Mouse (Mus musculus) neural tube, embryonic 13.5 days (tissue): Measurements from ENCODE around the gene Prmt7. TPM values are rescaled to one million over a fixed set of nuclear protein-coding genes. Genes with fewer than 3 reads are reported as not detected.

Experiments used
- ATAC-seq: fragments of 200-750 bp; cut with Nextera tagmentation; 2 replicates; pipeline ENCODE4 v1.8.0; 2017; ENCODE audit warnings: low read depth, mild to moderate bottlenecking, moderate TSS enrichment, moderate library complexity
- H3K27ac ChIP-seq: fragments of 300-500 bp; sonication (generic); replicated peaks from 2 replicates; pipeline ENCODE4 v1.5.1; 2015; ENCODE audit warnings: moderate library complexity, mild to moderate bottlenecking, inconsistent platforms
- H3K27me3 ChIP-seq: fragments of 300-500 bp; sonication (generic); 2 replicates; pipeline ENCODE4 v1.6.1; 2015; ENCODE audit warnings: mild to moderate bottlenecking, inconsistent platforms
- H3K36me3 ChIP-seq: fragments of 300-500 bp; sonication (generic); 2 replicates; pipeline ENCODE4 v1.6.1; 2015; ENCODE audit warnings: mild to moderate bottlenecking, inconsistent platforms
- H3K4me1 ChIP-seq: fragments of 300-500 bp; sonication (generic); replicated peaks from 2 replicates; pipeline ENCODE4 v1.6.1; 2015; ENCODE audit warnings: inconsistent platforms
- H3K4me2 ChIP-seq: fragments of 300-500 bp; sonication (generic); 2 replicates; pipeline ENCODE4 v1.6.1; 2015; ENCODE audit warnings: inconsistent platforms, mild to moderate bottlenecking, moderate library complexity
- H3K4me3 ChIP-seq: fragments of 300-500 bp; sonication (generic); 2 replicates; pipeline ENCODE4 v1.5.1; 2015; ENCODE audit warnings: mild to moderate bottlenecking, inconsistent platforms
- H3K9ac ChIP-seq: fragments of 300-500 bp; sonication (generic); 2 replicates; pipeline ENCODE4 v1.6.1; 2015; ENCODE audit warnings: moderate library complexity, mild to moderate bottlenecking, inconsistent platforms
- H3K9me3 ChIP-seq: fragments of 300-500 bp; sonication (generic); 2 replicates; pipeline ENCODE4 v1.6.1; 2016; ENCODE audit warnings: inconsistent platforms
- WGBS: fragments of 180-500 bp; shearing (Covaris S2); methylation state at CpG from one replicate; pipeline ENCODE4 v1.1.7; 2015; 5-methylcytosine and 5-hydroxymethylcytosine counted together
- polyA plus RNA-seq: library from polyadenylated mRNA; unstranded; fragments of >200 nt; fragmentation: Nextera tagmentation; extraction: Ambion mirVana; gene quantifications from 2 replicates; pipeline ENCODE4 v1.2.1, GENCODE M21; 2015

Prmt7 gene
- polyA plus RNA-seq, 1 experiment from 2014 or later, result 58.5 TPM

GRCm38 (mm10) chr8:106232751-106233150 is 22.0 kb downstream of the Prmt7 start:
- H3K9ac ChIP-seq, result no peak overlapping the region
- WGBS, result 74% methylated on average over 3 of the region's 3 CpGs
- no peak overlapping the region for H3K4me3 ChIP-seq
- no peak overlapping the region for H3K4me2 ChIP-seq
- ATAC-seq, result no peak
- H3K36me3 ChIP-seq, result peaks cover 74% of the 10 kb centered on the region
- H3K9me3 ChIP-seq, result no peaks in the 10 kb centered on the region
- no peaks in the 10 kb centered on the region for H3K27me3 ChIP-seq
- H3K4me1 ChIP-seq, result no peaks in the 10 kb centered on the region
- H3K27ac ChIP-seq, result no peak overlapping the region

GRCm38 (mm10) chr8:106234567-106235261 is 24.0 kb downstream of the Prmt7 start:
- Histone ChIP-seq H3K36me3 (peaks cover 74% of the 10 kb centered on the region), H3K4me2 (no peak overlapping the region), H3K27ac (no peak overlapping the region), H3K4me1 (no peaks in the 10 kb centered on the region), H3K4me3 (no peak overlapping the region), H3K27me3 (no peaks in the 10 kb centered on the region), H3K9me3 (no peaks in the 10 kb centered on the region), H3K9ac (no peak overlapping the region)
- 93% methylated on average over 17 of the region's 17 CpGs for WGBS
- ATAC-seq, result no peak

GRCm38 (mm10) chr8:106237106-106237505 is 26.4 kb downstream of the Prmt7 start:
- Histone ChIP-seq H3K4me1 (no peaks in the 10 kb centered on the region), H3K27me3 (no peaks in the 10 kb centered on the region), H3K9me3 (no peaks in the 10 kb centered on the region), H3K4me3 (no peak overlapping the region), H3K36me3 (peaks cover 82% of the 10 kb centered on the region), H3K9ac (no peak overlapping the region), H3K4me2 (no peak overlapping the region), H3K27ac (no peak overlapping the region)
- 82% methylated on average over 5 of the region's 5 CpGs for WGBS
- no peak for ATAC-seq

- Histone ChIP-seq H3K9ac (no peak overlapping the region), H3K4me2 (no peak overlapping the region), H3K36me3 (peaks cover 94% of the 10 kb centered on the region), H3K9me3 (no peaks in the 10 kb centered on the region), H3K4me3 (no peak overlapping the region), H3K27me3 (no peaks in the 10 kb centered on the region), H3K27ac (peak overlapping the region; percentile 15), H3K4me1 (no peaks in the 10 kb centered on the region; the same call in 1 of the 2 replicates)
- no peak for ATAC-seq
- WGBS, result 81% methylated on average over 4 of the region's 4 CpGs
Observed at GRCm38 (mm10) chr8:106250186-106250585, 39.5 kb downstream of the Prmt7 start.

- no peak overlapping the region for H3K27ac ChIP-seq
- H3K9ac ChIP-seq, result no peak overlapping the region
- no peak for ATAC-seq
- peaks cover 75% of the 10 kb centered on the region for H3K36me3 ChIP-seq
- 45% methylated on average over 1 of the region's 1 CpGs for WGBS
- no peak overlapping the region for H3K4me3 ChIP-seq
- no peak overlapping the region for H3K4me2 ChIP-seq
- peaks cover 22% of the 10 kb centered on the region for H3K4me1 ChIP-seq
- no peaks in the 10 kb centered on the region for H3K27me3 ChIP-seq
- no peaks in the 10 kb centered on the region for H3K9me3 ChIP-seq
Observed at GRCm38 (mm10) chr8:106258169-106258568, 47.4 kb downstream of the Prmt7 start.

GRCm38 (mm10) chr8:106259579-106260255 is 49.0 kb downstream of the Prmt7 start:
- no peaks in the 10 kb centered on the region for H3K9me3 ChIP-seq
- H3K27ac ChIP-seq, result no peak overlapping the region
- no peak overlapping the region for H3K4me3 ChIP-seq
- H3K27me3 ChIP-seq, result no peaks in the 10 kb centered on the region
- H3K4me2 ChIP-seq, result no peak overlapping the region
- H3K4me1 ChIP-seq, result peaks cover 37% of the 10 kb centered on the region
- H3K36me3 ChIP-seq, result peaks cover 75% of the 10 kb centered on the region
- no peak for ATAC-seq
- WGBS, result 93% methylated on average over 10 of the region's 10 CpGs
- no peak overlapping the region for H3K9ac ChIP-seq

- Histone ChIP-seq H3K9ac (peak overlapping the region; percentile 6; the same call in 1 of the 2 replicates), H3K27ac (peak overlapping the region; percentile 52), H3K9me3 (no peaks in the 10 kb centered on the region), H3K4me2 (no peak overlapping the region), H3K36me3 (peaks cover 75% of the 10 kb centered on the region), H3K4me1 (peaks cover 37% of the 10 kb centered on the region), H3K27me3 (no peaks in the 10 kb centered on the region), H3K4me3 (no peak overlapping the region)
- 60% methylated on average over 4 of the region's 4 CpGs for WGBS
- 0 out of 2 replicates have a peak, but pooled peaks have one; percentile 24 for ATAC-seq
Observed at GRCm38 (mm10) chr8:106260894-106261293, 50.2 kb downstream of the Prmt7 start.

GRCm38 (mm10) chr8:106262343-106262742 is 51.6 kb downstream of the Prmt7 start:
- Histone ChIP-seq H3K9me3 (no peaks in the 10 kb centered on the region), H3K27me3 (no peaks in the 10 kb centered on the region), H3K4me1 (peaks cover 37% of the 10 kb centered on the region), H3K27ac (peak overlapping the region; percentile 23; the same call in 1 of the 2 replicates), H3K9ac (0 out of 2 replicates have a peak overlapping the region, but pooled peaks have one; percentile 19), H3K4me3 (no peak overlapping the region), H3K36me3 (peaks cover 63% of the 10 kb centered on the region), H3K4me2 (no peak overlapping the region)
- WGBS, result 65% methylated on average over 5 of the region's 5 CpGs
- no peak for ATAC-seq

GRCm38 (mm10) chr8:106263928-106264327 is 53.2 kb downstream of the Prmt7 start:
- 0 out of 2 replicates have a peak overlapping the region, but pooled peaks have one; percentile 46 for H3K27ac ChIP-seq
- peaks cover 44% of the 10 kb centered on the region for H3K4me1 ChIP-seq
- H3K4me2 ChIP-seq, result no peak overlapping the region
- WGBS, result 63% methylated on average over 4 of the region's 4 CpGs
- no peak overlapping the region for H3K4me3 ChIP-seq
- no peak overlapping the region for H3K9ac ChIP-seq
- H3K27me3 ChIP-seq, result no peaks in the 10 kb centered on the region
- no peaks in the 10 kb centered on the region for H3K9me3 ChIP-seq
- ATAC-seq, result no peak
- peaks cover 48% of the 10 kb centered on the region for H3K36me3 ChIP-seq

- Histone ChIP-seq H3K9me3 (no peaks in the 10 kb centered on the region), H3K9ac (no peak overlapping the region), H3K4me1 (peaks cover 57% of the 10 kb centered on the region), H3K4me2 (no peak overlapping the region), H3K36me3 (peaks cover 37% of the 10 kb centered on the region), H3K27ac (no peak overlapping the region), H3K4me3 (no peak overlapping the region), H3K27me3 (no peaks in the 10 kb centered on the region)
- ATAC-seq, result no peak
- WGBS, result 89% methylated on average over 17 of the region's 17 CpGs
Observed at GRCm38 (mm10) chr8:106265398-106265797, 54.7 kb downstream of the Prmt7 start.

GRCm38 (mm10) chr8:106268710-106269346 is 58.1 kb downstream of the Prmt7 start:
- Histone ChIP-seq H3K4me1 (peaks cover 56% of the 10 kb centered on the region), H3K4me2 (no peak overlapping the region), H3K9me3 (no peaks in the 10 kb centered on the region), H3K27me3 (no peaks in the 10 kb centered on the region), H3K27ac (no peak overlapping the region), H3K4me3 (no peak overlapping the region), H3K9ac (0 out of 2 replicates have a peak overlapping the region, but pooled peaks have one; percentile 22), H3K36me3 (peaks cover 24% of the 10 kb centered on the region)
- WGBS, result 46% methylated on average over 5 of the region's 5 CpGs
- no peak for ATAC-seq

GRCm38 (mm10) chr8:106270804-106271203 is 60.1 kb downstream of the Prmt7 start:
- H3K27ac ChIP-seq, result peak overlapping the region; percentile 54
- no peak overlapping the region for H3K4me3 ChIP-seq
- H3K27me3 ChIP-seq, result no peaks in the 10 kb centered on the region
- peaks cover 8% of the 10 kb centered on the region for H3K36me3 ChIP-seq
- H3K4me2 ChIP-seq, result no peak overlapping the region
- no peaks in the 10 kb centered on the region for H3K9me3 ChIP-seq
- ATAC-seq, result peak; percentile 60; the same call in 1 of the 2 replicates
- WGBS, result 15% methylated on average over 5 of the region's 5 CpGs
- peaks cover 48% of the 10 kb centered on the region for H3K4me1 ChIP-seq
- no peak overlapping the region for H3K9ac ChIP-seq
